Mouse (Mus musculus) ZHBTc4 (cell line): ENCODE data around the gene Slc25a23.

Experiments used
- DNase-seq: peaks from one replicate; pipeline ENCODE4 v3.0.0-alpha.2; 2011; ENCODE audit warnings: low read depth, low spot score

The Slc25a23 gene

GRCm38 (mm10) chr17:57076916-57077315 is 17.3 kb upstream of the Slc25a23 start:
- no peak for DNase-seq

DNA sequence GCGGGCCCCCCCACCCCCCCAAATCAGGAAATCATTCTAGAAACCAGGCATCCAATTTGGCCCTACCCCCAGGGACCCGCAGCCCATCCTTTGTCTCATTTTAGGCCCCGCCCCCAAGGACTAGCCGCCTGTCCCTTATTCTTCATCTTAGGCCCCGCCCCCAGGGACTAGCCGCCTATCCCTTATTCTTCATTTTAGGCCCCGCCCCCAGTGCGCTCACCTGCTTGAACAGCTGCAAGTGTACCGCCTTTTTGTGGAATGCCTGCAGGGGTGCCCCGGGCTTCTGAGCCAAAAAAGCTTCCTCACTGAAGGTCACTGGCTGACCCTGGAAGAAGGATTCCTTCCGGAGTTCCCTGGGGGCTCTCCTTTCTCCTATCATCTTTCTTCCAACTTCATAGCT is 11.0 kb upstream of the Slc25a23 start:
- DNase-seq = peak; percentile 98

GRCm38 (mm10) chr17:57070272-57070671 is 10.6 kb upstream of the Slc25a23 start:
- DNase-seq = no peak

DNA sequence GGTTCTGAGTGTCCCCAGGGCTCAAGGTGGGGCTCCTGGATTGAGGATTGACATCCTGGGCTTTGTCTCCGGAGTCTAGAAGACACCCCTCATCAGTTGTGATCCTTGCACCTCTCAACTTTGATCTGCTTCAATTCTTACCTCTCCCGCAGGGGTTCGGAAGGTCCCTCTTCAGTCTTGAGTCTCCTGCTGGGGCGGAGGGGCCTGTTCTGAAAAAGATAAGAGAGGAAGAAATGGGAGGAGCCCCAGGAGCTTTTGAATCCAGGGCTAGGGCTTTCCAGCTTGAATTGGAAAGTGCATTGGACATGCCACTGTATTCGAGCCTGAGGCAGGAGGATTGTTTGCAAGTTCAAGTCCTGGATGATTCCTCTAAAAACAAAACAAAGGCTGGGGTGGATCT is 7.2 kb upstream of the Slc25a23 start:
- no peak for DNase-seq

GRCm38 (mm10) chr17:57063031-57063430 is 3.4 kb upstream of the Slc25a23 start:
- no peak for DNase-seq

DNA sequence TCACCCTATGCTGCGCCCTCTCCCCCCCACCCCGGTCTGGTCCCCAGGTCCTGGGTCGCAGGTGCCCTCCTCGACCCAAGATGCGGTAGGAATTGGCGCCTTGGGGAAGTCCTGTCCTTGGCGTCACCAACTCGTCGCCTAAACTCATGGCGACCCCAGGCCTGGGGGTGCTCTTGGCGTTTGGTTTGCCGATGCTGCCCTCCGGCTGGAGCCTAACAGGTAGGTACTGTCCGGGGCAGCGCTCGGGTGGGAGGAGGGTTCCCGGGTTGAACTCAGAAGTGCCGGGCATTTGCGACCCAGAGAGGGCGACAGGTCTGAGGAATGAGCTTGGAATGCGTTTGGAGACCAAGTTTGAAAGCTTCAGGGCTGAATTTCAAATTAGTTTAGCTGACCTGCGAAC is 2.9 kb upstream of the Slc25a23 start:
- no peak for DNase-seq

GRCm38 (mm10) chr17:57062011-57062521 is 2.4 kb upstream of the Slc25a23 start:
- peak; percentile 34 for DNase-seq

DNA sequence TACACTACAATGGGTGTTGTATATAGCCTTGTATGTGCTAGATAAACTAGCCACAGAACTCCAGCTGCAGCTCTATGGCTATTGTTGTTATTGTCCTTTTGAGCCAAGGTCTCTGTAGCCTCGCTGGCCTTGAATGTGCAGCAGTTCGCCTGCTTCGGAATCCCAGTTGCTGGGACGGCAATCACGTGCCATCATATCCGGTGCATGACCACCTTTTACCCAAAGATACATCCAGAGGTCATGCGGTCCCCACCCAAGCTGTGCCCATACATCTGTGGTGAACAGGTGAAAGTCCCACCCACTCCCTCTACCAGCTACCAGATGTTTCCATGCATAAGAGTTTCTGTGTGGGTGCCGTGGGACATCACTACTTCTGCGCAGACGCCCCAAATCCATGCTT is 1.4 kb upstream of the Slc25a23 start:
- no peak for DNase-seq

DNA sequence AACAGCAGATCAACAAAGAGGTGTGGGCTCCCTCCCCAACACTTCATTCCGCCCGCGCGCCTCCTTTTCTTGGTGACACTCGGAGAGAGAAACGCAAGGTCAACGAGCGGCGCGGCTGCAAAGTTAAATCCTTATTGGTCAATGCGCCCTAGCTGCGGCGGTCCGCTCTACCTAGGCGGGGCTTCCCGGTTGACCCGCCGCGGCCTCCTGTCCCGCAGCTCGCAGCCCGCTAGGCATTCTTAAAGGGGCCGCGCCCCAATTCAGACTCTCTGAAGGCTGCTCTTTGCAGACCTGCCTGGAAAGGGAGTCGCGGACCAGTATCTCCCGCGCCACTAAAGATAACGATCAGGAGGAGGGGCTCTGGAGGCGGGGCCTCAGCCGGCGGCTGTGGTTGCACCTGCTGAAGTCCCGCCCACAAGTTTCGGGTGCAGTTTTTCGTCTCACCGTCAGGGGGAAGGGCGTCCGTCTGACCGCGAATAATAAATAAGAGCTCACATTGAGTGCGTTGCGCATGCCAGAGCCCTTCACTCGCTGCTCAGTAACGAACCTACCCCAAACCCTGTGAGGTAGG is 653 bp upstream of the Slc25a23 start:
- DNase-seq = peak; percentile 98

DNA sequence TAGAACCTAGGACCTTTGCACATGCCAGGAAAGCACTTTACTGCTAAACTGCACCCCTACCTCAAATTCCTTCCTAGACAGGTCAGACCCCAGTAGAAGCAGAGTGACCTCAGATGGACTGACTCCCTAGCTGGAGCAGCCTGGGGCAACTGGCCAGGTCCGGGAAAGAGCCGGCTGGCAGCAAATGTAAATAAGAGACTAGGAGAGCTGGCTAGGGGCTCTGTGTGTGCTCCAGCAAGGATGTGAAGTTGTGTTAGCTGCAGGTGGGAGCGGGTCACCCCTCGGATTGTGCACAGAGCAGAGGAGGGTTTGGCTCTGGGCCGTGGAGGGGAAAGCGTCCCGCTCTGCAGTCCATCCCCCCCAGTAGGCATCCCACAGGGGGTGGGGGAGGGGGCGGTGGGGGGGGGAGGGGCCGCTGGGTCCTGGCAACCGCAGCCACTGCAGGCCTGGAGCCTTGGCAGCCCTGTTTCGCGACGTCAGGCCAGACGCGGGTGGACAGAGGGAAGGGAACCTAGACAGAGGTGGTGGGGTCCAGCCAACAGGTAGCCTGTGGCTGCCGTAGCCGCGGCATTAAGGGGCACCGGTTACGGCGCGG is 675 bp downstream of the Slc25a23 start, which contains the start of gene Crb3:
Gene Crb3 (plus strand): TSS at position 215 of the 595 bp plus-strand sequence.
- no peak for DNase-seq

- no peak for DNase-seq
Measured at GRCm38 (mm10) chr17:57056246-57056645, 3.4 kb downstream of the Slc25a23 start.

DNA sequence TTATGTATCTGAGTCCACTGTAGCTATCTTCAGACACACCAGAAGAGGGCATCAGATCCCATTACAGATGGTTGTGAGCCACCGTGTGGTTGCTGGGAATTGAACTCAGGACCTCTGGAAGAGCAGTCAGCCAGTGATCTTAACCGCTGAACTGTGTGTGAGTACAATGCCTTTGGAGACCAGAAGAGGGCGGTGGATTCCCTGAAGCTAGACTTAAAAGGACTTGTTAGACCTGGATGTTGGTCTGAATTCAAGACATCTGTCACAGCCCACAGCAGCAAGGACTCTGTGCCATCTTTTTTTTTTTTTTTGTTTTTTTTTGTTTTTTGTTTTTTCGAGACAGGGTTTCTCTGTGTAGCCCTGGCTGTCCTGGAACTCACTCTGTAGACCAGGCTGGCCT is 8.0 kb downstream of the Slc25a23 start:
- peak; percentile 82 for DNase-seq

DNA sequence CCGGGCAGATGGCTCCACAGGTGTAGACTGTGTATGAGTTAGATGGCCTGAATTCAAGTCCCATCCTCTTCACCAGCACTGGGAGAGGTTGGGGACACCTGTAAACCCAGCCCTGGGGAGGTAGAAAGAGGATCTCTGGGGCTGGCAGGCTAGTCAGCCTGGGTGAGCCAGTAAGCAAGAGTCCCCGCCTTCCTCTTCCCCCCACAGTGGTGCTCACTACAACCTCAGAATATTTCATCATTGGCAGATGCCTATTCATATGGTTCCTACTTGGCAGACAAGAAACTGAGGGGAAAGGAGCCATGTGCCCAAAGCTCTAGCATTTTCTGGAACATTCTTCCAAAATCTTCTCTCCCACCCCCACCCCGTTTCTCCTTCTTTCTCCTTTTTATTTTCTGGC is 10.8 kb downstream of the Slc25a23 start:
- DNase-seq = no peak

DNA sequence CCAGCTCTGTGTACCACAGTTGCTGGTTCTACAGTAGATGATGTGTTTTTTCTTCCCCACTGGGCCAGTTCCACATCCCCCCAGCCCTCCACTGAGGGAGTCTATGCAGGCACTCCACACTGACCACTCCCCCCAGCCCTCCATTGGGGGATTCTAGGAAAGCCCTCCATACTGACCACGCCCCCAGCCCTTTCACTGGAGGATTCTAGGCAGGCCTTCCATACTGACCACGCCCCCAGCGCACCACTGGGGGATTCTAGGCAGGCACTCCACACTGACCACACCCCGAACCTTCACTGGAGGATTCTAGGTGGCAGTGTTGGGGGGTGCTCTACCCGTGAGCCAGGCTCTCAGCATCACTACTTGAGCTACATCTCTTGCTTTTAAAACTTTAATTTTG is 12.3 kb downstream of the Slc25a23 start:
- DNase-seq = peak; percentile 97

GRCm38 (mm10) chr17:57041554-57041953 is 18.1 kb downstream of the Slc25a23 start, which contains the start of gene Slc25a41:
Gene Slc25a41 (minus strand): TSS chr17:57041654.
- DNase-seq = no peak

- DNase-seq = peak; percentile 74
Measured at GRCm38 (mm10) chr17:57038978-57039377, 20.7 kb downstream of the Slc25a23 start.

DNA sequence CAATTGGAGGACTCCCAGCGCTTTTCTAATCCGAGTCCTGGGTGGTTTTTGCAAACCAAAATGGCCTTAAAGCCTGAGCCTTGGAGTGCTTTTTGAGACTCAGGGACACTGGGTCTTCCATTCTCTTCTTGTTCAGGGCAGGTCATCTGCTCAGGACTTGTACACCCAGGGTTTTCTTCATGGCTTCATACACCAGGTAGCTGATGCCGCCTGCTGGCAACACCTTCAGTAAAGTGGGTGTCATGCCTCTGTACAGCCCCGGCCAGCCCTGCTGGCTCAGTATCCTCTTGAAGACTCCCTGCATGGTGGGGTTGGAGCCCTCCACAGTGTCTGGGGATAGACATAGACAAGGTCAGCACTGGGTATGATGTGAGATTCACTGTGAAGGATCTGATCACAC is 26.8 kb downstream of the Slc25a23 start:
- no peak for DNase-seq

DNA sequence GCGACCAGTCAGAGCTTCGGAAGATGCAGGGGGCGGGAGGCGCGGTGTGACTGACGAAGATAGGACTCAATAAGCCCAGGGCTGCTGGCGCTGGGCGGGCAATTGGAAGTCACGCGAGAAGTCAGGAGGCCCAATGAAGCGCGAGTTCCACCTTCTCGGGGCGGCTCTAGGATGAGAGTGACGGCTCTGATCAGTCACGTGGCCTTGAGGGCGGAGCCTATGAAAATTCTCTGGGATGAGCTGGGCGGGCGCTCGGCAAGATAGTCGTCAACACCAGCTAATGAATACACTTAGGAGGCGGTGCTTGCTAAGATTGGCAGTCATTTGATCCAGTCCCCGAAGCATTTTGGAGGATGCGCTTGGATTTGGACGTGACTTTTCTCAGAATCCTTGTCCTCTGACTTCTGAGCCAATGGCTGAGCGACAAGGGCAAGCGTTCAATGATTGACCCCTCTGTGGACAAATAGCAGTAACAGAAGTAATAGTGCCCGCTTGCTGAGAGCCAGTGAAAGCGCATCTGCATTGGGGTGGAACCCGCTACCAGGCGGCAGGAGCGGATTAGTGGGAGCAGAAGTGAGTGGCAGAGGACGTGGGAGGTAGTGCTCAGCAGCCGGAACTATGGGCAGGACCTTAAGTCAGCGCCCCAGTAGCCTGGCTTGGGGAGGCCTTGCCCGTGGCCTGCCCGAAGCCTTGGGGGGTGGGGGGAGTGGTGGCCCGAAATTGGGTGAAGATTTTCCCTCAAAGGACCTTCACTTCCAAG is 27.8 kb downstream of the Slc25a23 start:
- DNase-seq = peak; percentile 100

- DNase-seq = peak; percentile 64
Measured at GRCm38 (mm10) chr17:57030931-57031660, 28.6 kb downstream of the Slc25a23 start, which contains the start of gene Khsrp. Gene Khsrp (minus strand): TSS chr17:57031522.

GRCm38 (mm10) chr17:57029691-57030090 is 30.0 kb downstream of the Slc25a23 start:
- peak; percentile 63 for DNase-seq

DNA sequence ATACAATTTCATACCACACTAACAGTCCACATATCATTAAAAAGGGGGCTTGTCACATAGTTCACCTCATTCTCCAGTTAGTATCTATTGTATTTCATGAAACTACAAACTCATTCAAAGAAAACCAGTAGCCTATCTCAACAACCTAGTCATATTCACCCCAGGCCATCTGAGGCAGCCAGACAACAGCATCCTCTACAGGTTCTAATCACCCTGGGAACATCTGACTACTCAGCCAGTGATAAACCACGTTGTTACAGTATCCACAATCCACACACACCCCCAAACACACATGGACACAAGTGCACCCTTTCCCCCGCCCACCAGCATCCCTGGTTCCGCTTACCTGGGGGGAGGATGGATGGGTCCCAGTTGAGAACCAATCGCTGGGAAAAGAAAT is 32.2 kb downstream of the Slc25a23 start:
- DNase-seq = no peak

- no peak for DNase-seq
Measured at GRCm38 (mm10) chr17:57020960-57021359, 38.7 kb downstream of the Slc25a23 start.
